Mouse (Mus musculus) adrenal gland, adult 18-20 months (tissue): ENCODE results near the gene Pdzrn3. TPM values are rescaled to one million over a fixed set of nuclear protein-coding genes. Genes with fewer than 3 reads are reported as not detected.

Source experiments
- DNase-seq, 2 experiments: peaks; one replicate each; pipeline ENCODE4 v3.0.0; 2021 to 2022; ENCODE audit warnings: low spot score in 2 of 2
- total RNA-seq, 2 experiments: library from RNA; stranded (reverse); gene quantifications; 1 replicate in 1 of 2; 2 replicates in 1 of 2; pipeline ENCODE4 v1.2.3; 2021

Pdzrn3 gene
- total RNA-seq, 2 experiments from 2014 or later, result 18.0 to 19.5 TPM

- DNase-seq, result no peak
Measured at GRCm38 (mm10) chr6:101296280-101296679, 81.4 kb downstream of the Pdzrn3 start.

GRCm38 (mm10) chr6:101293036-101293572, 84.6 kb downstream of the Pdzrn3 start:
- DNase-seq, result no peak

- no peak for DNase-seq
Measured at GRCm38 (mm10) chr6:101291944-101292343, 85.8 kb downstream of the Pdzrn3 start.

- no peak for DNase-seq
Measured at GRCm38 (mm10) chr6:101290160-101290559, 87.5 kb downstream of the Pdzrn3 start.

GRCm38 (mm10) chr6:101289428-101289827, 88.3 kb downstream of the Pdzrn3 start:
- DNase-seq, result no peak

- no peak for DNase-seq
Measured at GRCm38 (mm10) chr6:101287566-101288173, 90.0 kb downstream of the Pdzrn3 start.

- no peak for DNase-seq
Measured at GRCm38 (mm10) chr6:101287077-101287476, 90.6 kb downstream of the Pdzrn3 start.

GRCm38 (mm10) chr6:101284368-101284955, 93.2 kb downstream of the Pdzrn3 start:
- no peak for DNase-seq

GRCm38 (mm10) chr6:101283891-101284290, 93.8 kb downstream of the Pdzrn3 start:
- DNase-seq, result no peak

- no peak for DNase-seq
Measured at GRCm38 (mm10) chr6:101281644-101282043, 96.1 kb downstream of the Pdzrn3 start.

GRCm38 (mm10) chr6:101280811-101281218, 96.9 kb downstream of the Pdzrn3 start:
- no peak for DNase-seq

- DNase-seq, result no peak
Measured at GRCm38 (mm10) chr6:101278286-101278932, 99.3 kb downstream of the Pdzrn3 start.

- DNase-seq, result no peak
Measured at GRCm38 (mm10) chr6:101276261-101276660, 101.4 kb downstream of the Pdzrn3 start.

- no peak for DNase-seq
Measured at GRCm38 (mm10) chr6:101275806-101276205, 101.9 kb downstream of the Pdzrn3 start.

GRCm38 (mm10) chr6:101274846-101275245, 102.9 kb downstream of the Pdzrn3 start:
- DNase-seq, result no peak

- DNase-seq, result no peak
Measured at GRCm38 (mm10) chr6:101272256-101272655, 105.4 kb downstream of the Pdzrn3 start.

GRCm38 (mm10) chr6:101271378-101272135, 106.1 kb downstream of the Pdzrn3 start:
- DNase-seq, result no peak

GRCm38 (mm10) chr6:101270095-101270826, 107.4 kb downstream of the Pdzrn3 start:
- no peak for DNase-seq

- no peak for DNase-seq
Measured at GRCm38 (mm10) chr6:101269335-101270094, 108.2 kb downstream of the Pdzrn3 start.

GRCm38 (mm10) chr6:101268266-101268665, 109.4 kb downstream of the Pdzrn3 start:
- DNase-seq, result no peak
